Mouse (Mus musculus): ENCODE measurements around the gene Lrguk. TPM values are rescaled to one million over a fixed set of nuclear protein-coding genes. Genes with fewer than 3 reads are reported as not detected.
A peak's percentile ranks its signal among the peaks of the same experiment; 100 is the strongest.

The Lrguk gene
- polyA plus RNA-seq (2014; fragmentation: Nextera tagmentation; extraction: Ambion mirVana): 1.1 and 1.6 TPM in 2 replicates

- peak within 1 kb of the TSS; percentile 30; the same call in 1 of the 2 replicates for H3K27ac ChIP-seq (replicated peaks; ENCODE audit: low read depth, low read length)
- WGBS: 4% methylated on average over 27 of the region's 32 CpGs
Observed at GRCm38 (mm10) chr6:34028933-34029745, at the start of gene Lrguk. Gene Lrguk (plus strand): TSS chr6:34029448.

GRCm38 (mm10) chr6:33982709-33983108, 46.5 kb upstream of the Lrguk start:
- H3K27ac ChIP-seq (replicated peaks; ENCODE audit: low read depth, low read length): no peak overlapping the region
- H3K4me3 ChIP-seq (ENCODE audit: low read depth, low read length): no peak overlapping the region
- DNase-seq (ENCODE audit: low spot score) (no peak), ATAC-seq (ENCODE audit: low read depth) (no peak)
- H3K27me3 ChIP-seq (replicated peaks; ENCODE audit: control insufficient read depth, insufficient read depth, low read length): no peaks in the 10 kb centered on the region
- 84% methylated on average over 9 of the region's 9 CpGs for WGBS
- H3K4me2 ChIP-seq (ENCODE audit: low read depth, low read length): no peak overlapping the region
- no peaks in the 10 kb centered on the region for H3K9me3 ChIP-seq (ENCODE audit: control insufficient read depth, low read length)
- H3K4me1 ChIP-seq (ENCODE audit: control insufficient read depth, insufficient read depth, low read length): no peaks in the 10 kb centered on the region; the same call in 1 of the 2 replicates
- H3K9ac ChIP-seq (ENCODE audit: low read depth, low read length): no peak overlapping the region
- H3K36me3 ChIP-seq (ENCODE audit: control insufficient read depth, insufficient read depth, low read length): no peaks in the 10 kb centered on the region

More at GRCm38 (mm10) chr6:34028933-34029745, at the start of gene Lrguk:
- Histone ChIP-seq H3K9me3 (ENCODE audit: control insufficient read depth, low read length) (no peaks in the 10 kb centered on the region), H3K4me2 (ENCODE audit: low read depth, low read length) (peak within 1 kb of the TSS; percentile 82), H3K36me3 (ENCODE audit: control insufficient read depth, insufficient read depth, low read length) (no peaks in the 10 kb centered on the region), H3K9ac (ENCODE audit: low read depth, low read length) (peak within 1 kb of the TSS; percentile 67), H3K27me3 (replicated peaks; ENCODE audit: control insufficient read depth, insufficient read depth, low read length) (no peaks in the 10 kb centered on the region), H3K4me1 (ENCODE audit: control insufficient read depth, insufficient read depth, low read length) (peaks cover 6% of the 10 kb centered on the region; the same call in 1 of the 2 replicates), H3K4me3 (ENCODE audit: low read depth, low read length) (peak within 1 kb of the TSS; percentile 56)
- ATAC-seq (ENCODE audit: low read depth) (peak; percentile 99), DNase-seq (ENCODE audit: low spot score) (peak; percentile 96)

- no peaks in the 10 kb centered on the region for H3K9me3 ChIP-seq (ENCODE audit: control insufficient read depth, low read length)
- ATAC-seq (ENCODE audit: low read depth) (no peak), DNase-seq (ENCODE audit: low spot score) (no peak)
- H3K9ac ChIP-seq (ENCODE audit: low read depth, low read length): no peak overlapping the region
- H3K4me1 ChIP-seq (ENCODE audit: control insufficient read depth, insufficient read depth, low read length): no peaks in the 10 kb centered on the region
- 82% methylated on average over 5 of the region's 5 CpGs for WGBS
- no peak overlapping the region for H3K27ac ChIP-seq (replicated peaks; ENCODE audit: low read depth, low read length)
- no peak overlapping the region for H3K4me2 ChIP-seq (ENCODE audit: low read depth, low read length)
- H3K4me3 ChIP-seq (ENCODE audit: low read depth, low read length): no peak overlapping the region
- H3K27me3 ChIP-seq (replicated peaks; ENCODE audit: control insufficient read depth, insufficient read depth, low read length): no peaks in the 10 kb centered on the region
- no peaks in the 10 kb centered on the region for H3K36me3 ChIP-seq (ENCODE audit: control insufficient read depth, insufficient read depth, low read length)
Observed at GRCm38 (mm10) chr6:33987132-33987531, 42.1 kb upstream of the Lrguk start.

GRCm38 (mm10) chr6:33992213-33993034, 36.8 kb upstream of the Lrguk start:
- ATAC-seq (ENCODE audit: low read depth) (no peak; the same call in 1 of the 2 replicates), DNase-seq (ENCODE audit: low spot score) (no peak)
- H3K27ac ChIP-seq (replicated peaks; ENCODE audit: low read depth, low read length): no peak overlapping the region
- WGBS: 52% methylated on average over 23 of the region's 24 CpGs
- no peaks in the 10 kb centered on the region for H3K27me3 ChIP-seq (replicated peaks; ENCODE audit: control insufficient read depth, insufficient read depth, low read length)
- no peaks in the 10 kb centered on the region for H3K4me1 ChIP-seq (ENCODE audit: control insufficient read depth, insufficient read depth, low read length)
- H3K4me3 ChIP-seq (ENCODE audit: low read depth, low read length): no peak overlapping the region
- no peak overlapping the region for H3K9ac ChIP-seq (ENCODE audit: low read depth, low read length)
- no peaks in the 10 kb centered on the region for H3K9me3 ChIP-seq (ENCODE audit: control insufficient read depth, low read length)
- no peak overlapping the region for H3K4me2 ChIP-seq (ENCODE audit: low read depth, low read length)
- no peaks in the 10 kb centered on the region for H3K36me3 ChIP-seq (ENCODE audit: control insufficient read depth, insufficient read depth, low read length)

GRCm38 (mm10) chr6:33993842-33994241, 35.4 kb upstream of the Lrguk start:
- Histone ChIP-seq H3K4me2 (ENCODE audit: low read depth, low read length) (no peak overlapping the region), H3K4me1 (ENCODE audit: control insufficient read depth, insufficient read depth, low read length) (no peaks in the 10 kb centered on the region), H3K9me3 (ENCODE audit: control insufficient read depth, low read length) (no peaks in the 10 kb centered on the region), H3K36me3 (ENCODE audit: control insufficient read depth, insufficient read depth, low read length) (no peaks in the 10 kb centered on the region), H3K27me3 (replicated peaks; ENCODE audit: control insufficient read depth, insufficient read depth, low read length) (no peaks in the 10 kb centered on the region), H3K9ac (ENCODE audit: low read depth, low read length) (no peak overlapping the region), H3K27ac (replicated peaks; ENCODE audit: low read depth, low read length) (no peak overlapping the region), H3K4me3 (ENCODE audit: low read depth, low read length) (no peak overlapping the region)
- WGBS: 74% methylated on average over 6 of the region's 6 CpGs
- ATAC-seq (ENCODE audit: low read depth) (no peak), DNase-seq (ENCODE audit: low spot score) (no peak)

GRCm38 (mm10) chr6:33998590-33998989, 30.7 kb upstream of the Lrguk start:
- no peak for DNase-seq (ENCODE audit: low spot score)

GRCm38 (mm10) chr6:33999530-33999929, 29.7 kb upstream of the Lrguk start:
- Histone ChIP-seq H3K36me3 (ENCODE audit: control insufficient read depth, insufficient read depth, low read length) (no peaks in the 10 kb centered on the region), H3K27me3 (replicated peaks; ENCODE audit: control insufficient read depth, insufficient read depth, low read length) (no peaks in the 10 kb centered on the region), H3K27ac (replicated peaks; ENCODE audit: low read depth, low read length) (no peak overlapping the region), H3K4me3 (ENCODE audit: low read depth, low read length) (no peak overlapping the region), H3K4me1 (ENCODE audit: control insufficient read depth, insufficient read depth, low read length) (no peaks in the 10 kb centered on the region), H3K4me2 (ENCODE audit: low read depth, low read length) (no peak overlapping the region), H3K9ac (ENCODE audit: low read depth, low read length) (no peak overlapping the region), H3K9me3 (ENCODE audit: control insufficient read depth, low read length) (no peaks in the 10 kb centered on the region)
- no peak for ATAC-seq (ENCODE audit: low read depth)
- no peak for DNase-seq (ENCODE audit: low spot score)
- WGBS: 29% methylated on average over 7 of the region's 7 CpGs

More at GRCm38 (mm10) chr6:33998590-33998989, 30.7 kb upstream of the Lrguk start:
- Histone ChIP-seq H3K4me1 (ENCODE audit: control insufficient read depth, insufficient read depth, low read length) (no peaks in the 10 kb centered on the region), H3K27me3 (replicated peaks; ENCODE audit: control insufficient read depth, insufficient read depth, low read length) (no peaks in the 10 kb centered on the region), H3K4me2 (ENCODE audit: low read depth, low read length) (no peak overlapping the region), H3K9me3 (ENCODE audit: control insufficient read depth, low read length) (no peaks in the 10 kb centered on the region), H3K27ac (replicated peaks; ENCODE audit: low read depth, low read length) (no peak overlapping the region), H3K4me3 (ENCODE audit: low read depth, low read length) (no peak overlapping the region), H3K36me3 (ENCODE audit: control insufficient read depth, insufficient read depth, low read length) (no peaks in the 10 kb centered on the region), H3K9ac (ENCODE audit: low read depth, low read length) (no peak overlapping the region)
- WGBS: 61% methylated on average over 2 of the region's 4 CpGs
- ATAC-seq (ENCODE audit: low read depth): no peak

- H3K4me3 ChIP-seq (ENCODE audit: low read depth, low read length): no peak overlapping the region
- ATAC-seq (ENCODE audit: low read depth) (no peak), DNase-seq (ENCODE audit: low spot score) (no peak)
- H3K27ac ChIP-seq (replicated peaks; ENCODE audit: low read depth, low read length): no peak overlapping the region
- H3K4me1 ChIP-seq (ENCODE audit: control insufficient read depth, insufficient read depth, low read length): no peaks in the 10 kb centered on the region
- H3K9ac ChIP-seq (ENCODE audit: low read depth, low read length): no peak overlapping the region
- 79% methylated on average over 7 of the region's 7 CpGs for WGBS
- no peaks in the 10 kb centered on the region for H3K36me3 ChIP-seq (ENCODE audit: control insufficient read depth, insufficient read depth, low read length)
- H3K27me3 ChIP-seq (replicated peaks; ENCODE audit: control insufficient read depth, insufficient read depth, low read length): no peaks in the 10 kb centered on the region
- H3K9me3 ChIP-seq (ENCODE audit: control insufficient read depth, low read length): no peaks in the 10 kb centered on the region
- no peak overlapping the region for H3K4me2 ChIP-seq (ENCODE audit: low read depth, low read length)
Observed at GRCm38 (mm10) chr6:34000644-34001043, 28.6 kb upstream of the Lrguk start.
